Comparison of ENCODE assay signal across 23 mouse cellular contexts in genomic region chr1:126168579-126168978, GRCm38 (mm10).
DNase-seq lines count a peak whose midpoint lies in the region; ATAC-seq lines count a peak whose summit lies in the region.
"Had no signal": no experiment of that assay in that cellular context is flagged by ENCODE, and none has a peak within 500 bp of the region (broad histone marks: within the 10 kb centered on the region; RNA-seq: fewer than 3 reads in every experiment).

No protein-coding gene starts in this region.

- H3K4me3 ChIP-seq in hindbrain, embryonic 10.5 days: no peak overlapping the region
- H3K4me3 ChIP-seq in hindbrain, embryonic 13.5 days: no peak overlapping the region
- H3K4me3 ChIP-seq in neural tube, embryonic 12.5 days: no peak overlapping the region
- H3K4me3 ChIP-seq in neural tube, embryonic 15.5 days (replicated peaks): no peak overlapping the region
- H3K4me3 ChIP-seq in midbrain, embryonic 13.5 days (replicated peaks): no peak overlapping the region
- H3K4me3 ChIP-seq: intestine, embryonic 15.5 days; limb, embryonic 15.5 days; liver, embryonic 15.5 days; lung, embryonic 15.5 days; megakaryocyte, embryonic 14.5 days had no signal

- no peak for DNase-seq in hindbrain, embryonic 10.5 days (ENCODE audit: low spot score)
- DNase-seq in spleen, postnatal 10 days (ENCODE audit: low spot score in 2 of 2): no peak
- no peak for DNase-seq in gastrocnemius, adult 18-20 months (ENCODE audit: low spot score)
- DNase-seq: cerebellum, adult 11-12 months; cerebellum, postnatal 10 days; gastrocnemius, postnatal 10 days; heart, adult 11 months; kidney, adult 8-10 months; kidney, postnatal 10 days; lung, postnatal 36 days; right cerebral cortex, postnatal 25 days; spleen, adult 18-20 months; thymus, postnatal 14 days had no signal

- WGBS in hindbrain, embryonic 10.5 days: 38% methylated on average over 1 of the region's 1 CpGs
- WGBS in hindbrain, embryonic 13.5 days: 38% methylated on average over 1 of the region's 1 CpGs
- 42% methylated on average over 1 of the region's 1 CpGs for WGBS in neural tube, embryonic 12.5 days
- WGBS in neural tube, embryonic 15.5 days: 46% methylated on average over 1 of the region's 1 CpGs
- WGBS in midbrain, embryonic 13.5 days: 31% methylated on average over 1 of the region's 1 CpGs

- no peak for ATAC-seq in hindbrain, embryonic 13.5 days (ENCODE audit: low FRiP score)
- peak; percentile 44 for ATAC-seq in neural tube, embryonic 12.5 days (ENCODE audit: low FRiP score, low read depth)
- ATAC-seq in neural tube, embryonic 15.5 days (ENCODE audit: low FRiP score): no peak
- peak; percentile 65 for ATAC-seq in midbrain, embryonic 13.5 days
- ATAC-seq: intestine, embryonic 15.5 days had no signal

- 0 out of 2 replicates have a peak overlapping the region, but pooled peaks have one; percentile 29 for H3K27ac ChIP-seq in hindbrain, embryonic 10.5 days
- no peak overlapping the region for H3K27ac ChIP-seq in hindbrain, embryonic 13.5 days
- no peak overlapping the region for H3K27ac ChIP-seq in neural tube, embryonic 12.5 days
- no peak overlapping the region for H3K27ac ChIP-seq in neural tube, embryonic 15.5 days (replicated peaks)
- H3K27ac ChIP-seq in midbrain, embryonic 13.5 days: no peak overlapping the region
- H3K27ac ChIP-seq: intestine, embryonic 15.5 days; limb, embryonic 15.5 days; liver, embryonic 15.5 days; lung, embryonic 15.5 days had no signal

- peaks cover 24% of the 10 kb centered on the region for H3K4me1 ChIP-seq in hindbrain, embryonic 10.5 days (replicated peaks)
- H3K4me1 ChIP-seq in hindbrain, embryonic 13.5 days (replicated peaks): peaks cover 18% of the 10 kb centered on the region
- 0 out of 2 replicates have a peak, but pooled peaks cover 5% of the 10 kb centered on the region for H3K4me1 ChIP-seq in neural tube, embryonic 12.5 days
- H3K4me1 ChIP-seq in neural tube, embryonic 15.5 days: peaks cover 14% of the 10 kb centered on the region
- peaks cover 21% of the 10 kb centered on the region for H3K4me1 ChIP-seq in midbrain, embryonic 13.5 days (replicated peaks)
- H3K4me1 ChIP-seq: intestine, embryonic 15.5 days; limb, embryonic 15.5 days; liver, embryonic 15.5 days; lung, embryonic 15.5 days; megakaryocyte, embryonic 14.5 days had no signal

- H3K4me2 ChIP-seq in hindbrain, embryonic 13.5 days: no peak overlapping the region
- no peak overlapping the region for H3K4me2 ChIP-seq in neural tube, embryonic 12.5 days (replicated peaks)
- no peak overlapping the region for H3K4me2 ChIP-seq in neural tube, embryonic 15.5 days
- no peak overlapping the region for H3K4me2 ChIP-seq in midbrain, embryonic 13.5 days (replicated peaks)
- H3K4me2 ChIP-seq: heart, embryonic 11.5 days; intestine, embryonic 15.5 days; limb, embryonic 15.5 days; liver, embryonic 15.5 days; lung, embryonic 15.5 days had no signal

- no peaks in the 10 kb centered on the region for H3K27me3 ChIP-seq in hindbrain, embryonic 10.5 days (ENCODE audit: insufficient read depth, poor library complexity, severe bottlenecking)
- no peaks in the 10 kb centered on the region for H3K27me3 ChIP-seq in hindbrain, embryonic 13.5 days
- H3K27me3 ChIP-seq in neural tube, embryonic 12.5 days (replicated peaks): no peaks in the 10 kb centered on the region
- H3K27me3 ChIP-seq in neural tube, embryonic 15.5 days (replicated peaks): no peaks in the 10 kb centered on the region
- no peaks in the 10 kb centered on the region for H3K27me3 ChIP-seq in midbrain, embryonic 13.5 days
- H3K27me3 ChIP-seq: intestine, embryonic 15.5 days; limb, embryonic 15.5 days; liver, embryonic 15.5 days; lung, embryonic 15.5 days; megakaryocyte, embryonic 14.5 days had no signal

- no peak overlapping the region for H3K9ac ChIP-seq in hindbrain, embryonic 13.5 days
- no peak overlapping the region for H3K9ac ChIP-seq in neural tube, embryonic 12.5 days
- no peak overlapping the region for H3K9ac ChIP-seq in neural tube, embryonic 15.5 days (replicated peaks)
- no peak overlapping the region for H3K9ac ChIP-seq in midbrain, embryonic 13.5 days (replicated peaks)
- H3K9ac ChIP-seq: intestine, embryonic 15.5 days; limb, embryonic 15.5 days; liver, embryonic 15.5 days; lung, embryonic 15.5 days had no signal

- H3K9me3 ChIP-seq in hindbrain, embryonic 10.5 days: no peaks in the 10 kb centered on the region
- no peaks in the 10 kb centered on the region for H3K9me3 ChIP-seq in hindbrain, embryonic 13.5 days
- no peaks in the 10 kb centered on the region for H3K9me3 ChIP-seq in neural tube, embryonic 12.5 days
- H3K9me3 ChIP-seq in neural tube, embryonic 15.5 days (replicated peaks): no peaks in the 10 kb centered on the region
- no peaks in the 10 kb centered on the region for H3K9me3 ChIP-seq in midbrain, embryonic 13.5 days
- H3K9me3 ChIP-seq: intestine, embryonic 15.5 days; limb, embryonic 15.5 days; liver, embryonic 15.5 days; lung, embryonic 15.5 days had no signal

- no peaks in the 10 kb centered on the region for H3K36me3 ChIP-seq in hindbrain, embryonic 10.5 days
- no peaks in the 10 kb centered on the region for H3K36me3 ChIP-seq in hindbrain, embryonic 13.5 days
- no peaks in the 10 kb centered on the region for H3K36me3 ChIP-seq in neural tube, embryonic 12.5 days
- no peaks in the 10 kb centered on the region for H3K36me3 ChIP-seq in neural tube, embryonic 15.5 days
- H3K36me3 ChIP-seq in midbrain, embryonic 13.5 days: no peaks in the 10 kb centered on the region
- H3K36me3 ChIP-seq: intestine, embryonic 15.5 days; limb, embryonic 15.5 days; liver, embryonic 15.5 days; lung, embryonic 15.5 days had no signal

Comparison
In these comparisons a context has a peak if more than half of its experiments do, and no peak if none do; other contexts are left out.
1. ATAC-seq: peak in neural tube, embryonic 12.5 days (single experiment) and midbrain, embryonic 13.5 days (single experiment); none in hindbrain, embryonic 13.5 days (single experiment) and neural tube, embryonic 15.5 days (single experiment).